Mouse (Mus musculus): ENCODE measurements around the gene Fgl2. TPM values are rescaled to one million over a fixed set of nuclear protein-coding genes. Genes with fewer than 3 reads are reported as not detected.

Gene Fgl2
- total and polyA plus RNA-seq, 3 experiments, result 0.41 to 10.4 (median 0.59) TPM

GRCm38 (mm10) chr5:21420609-21421008 is 48.2 kb downstream of the Fgl2 start:
- no peak overlapping the region for H3K4me2 ChIP-seq (ENCODE audit: insufficient read depth, low read depth, poor library complexity, severe bottlenecking)
- peak; percentile 68 for DNase-seq (ENCODE audit: extremely low read depth)
- H3K4me1 ChIP-seq (ENCODE audit: control insufficient read depth in 1 of 2, insufficient read depth in 2 of 2), result peaks cover 3 to 12% of the 10 kb centered on the region in 2 experiments; a peak in 2 of 4 replicates
- in situ Hi-C loops (cut with MboI; ENCODE audit: low pct_ligation_motif_present, low pct_unique_long_range_greater_than_20kb, low sequenced_read_pairs) (loop anchor here (5.0 to 25.0 kb wide), 3 partner anchors 88 to 383 kb away; no protein-coding TSS in a partner anchor), dilution Hi-C loops (cut with MboI; ENCODE audit: extremely low pct_ligation_motif_present, extremely low pct_unique_long_range_greater_than_20kb, low sequenced_read_pairs) (no loop called here)
- H3K27ac ChIP-seq (ENCODE audit: insufficient read depth, low read depth), result no peak overlapping the region
- H3K27me3 ChIP-seq (replicated peaks), result no peaks in the 10 kb centered on the region
- H3K79me2 ChIP-seq (replicated peaks; ENCODE audit: control insufficient read depth, extremely low read depth, insufficient read depth, poor library complexity, severe bottlenecking), result peaks cover 1% of the 10 kb centered on the region; the same call in 1 of the 2 replicates
- H3K4me3 ChIP-seq (replicated peaks in 1 of 3; ENCODE audit: low read depth in 2 of 3, low read length in 2 of 3, poor library complexity in 1 of 3), result no peak overlapping the region
- H3K36me3 ChIP-seq (replicated peaks in 1 of 2; ENCODE audit: control insufficient read depth in 1 of 2, insufficient read depth in 1 of 2, low read length in 1 of 2), result no peaks in the 10 kb centered on the region
- H3K9ac ChIP-seq (ENCODE audit: insufficient read depth, low read depth), result no peak overlapping the region
- TF ChIP-seq SMC3 (IDR thresholded peaks at IDR 0.05; ENCODE audit: low read depth, low read length) (peak; percentile 97), ZC3H11A (IDR thresholded peaks at IDR 0.05; ENCODE audit: low read depth, low read length) (peak; percentile 88), RAD21 (IDR thresholded peaks at IDR 0.05; ENCODE audit: low read depth, low read length) (peak; percentile 88), ZKSCAN1 (IDR thresholded peaks at IDR 0.05; ENCODE audit: borderline replicate concordance, low read depth, low read length) (no peak), MEF2A (IDR thresholded peaks at IDR 0.05; ENCODE audit: borderline replicate concordance, low read depth, low read length) (no peak), SIN3A (IDR thresholded peaks at IDR 0.05; ENCODE audit: low read length) (no peak), CTCF (conservative IDR thresholded peaks at IDR 0.05 in 1 of 2, IDR thresholded peaks at IDR 0.05 in 1 of 2; ENCODE audit: low read depth in 2 of 2, low read length in 2 of 2) (peak in 1 of 2 experiments; percentile 86; a peak in 2 of 4 replicates), GABPA (IDR thresholded peaks at IDR 0.05; ENCODE audit: insufficient replicate concordance, low read depth, low read length) (no peak), E2F4 (IDR thresholded peaks at IDR 0.05; ENCODE audit: insufficient replicate concordance, low read depth, low read length) (no peak), IRF4 (IDR thresholded peaks at IDR 0.05; ENCODE audit: low read depth, low read length) (no peak), MAX (IDR thresholded peaks at IDR 0.05; ENCODE audit: low read length) (no peak), MAFK (IDR thresholded peaks at IDR 0.05; ENCODE audit: insufficient replicate concordance, low read length) (no peak), CHD1 (IDR thresholded peaks at IDR 0.05; ENCODE audit: low read depth, low read length) (no peak), POLR2A (IDR thresholded peaks at IDR 0.05; ENCODE audit: low read depth, low read length) (no peak), TBP (conservative IDR thresholded peaks at IDR 0.05; ENCODE audit: low read depth, low read length) (no peak), CHD2 (IDR thresholded peaks at IDR 0.05; ENCODE audit: low read length) (no peak), RCOR1 (conservative IDR thresholded peaks at IDR 0.05; ENCODE audit: low read depth, low read length) (no peak), KAT2A (IDR thresholded peaks at IDR 0.05; ENCODE audit: insufficient replicate concordance, low read length) (no peak)
- peaks cover 2% of the 10 kb centered on the region for H3K9me3 ChIP-seq (replicated peaks; ENCODE audit: low read length)

- peak within 1 kb of the TSS; percentile 18 for H3K27ac ChIP-seq (ENCODE audit: insufficient read depth, low read depth)
- peaks cover 4 to 18% of the 10 kb centered on the region in 2 experiments for H3K4me1 ChIP-seq (ENCODE audit: control insufficient read depth in 1 of 2, insufficient read depth in 2 of 2)
- no peaks in the 10 kb centered on the region for H3K27me3 ChIP-seq (replicated peaks)
- DNase-seq (ENCODE audit: extremely low read depth), result peak; percentile 99
- no peaks in the 10 kb centered on the region for H3K9me3 ChIP-seq (replicated peaks; ENCODE audit: low read length)
- H3K36me3 ChIP-seq (replicated peaks in 1 of 2; ENCODE audit: control insufficient read depth in 1 of 2, insufficient read depth in 1 of 2, low read length in 1 of 2), result peaks cover 3 to 6% of the 10 kb centered on the region in 2 experiments
- H3K79me2 ChIP-seq (replicated peaks; ENCODE audit: control insufficient read depth, extremely low read depth, insufficient read depth, poor library complexity, severe bottlenecking), result peaks cover 21% of the 10 kb centered on the region
- dilution Hi-C loops (cut with MboI; ENCODE audit: extremely low pct_ligation_motif_present, extremely low pct_unique_long_range_greater_than_20kb, low sequenced_read_pairs), result no loop called here
- in situ Hi-C loops (cut with MboI; ENCODE audit: low pct_ligation_motif_present, low pct_unique_long_range_greater_than_20kb, low sequenced_read_pairs), result loop anchor here (5.0 to 25.0 kb wide), 4 partner anchors 93 to 388 kb away; no protein-coding TSS in a partner anchor
- peak within 1 kb of the TSS; percentile 68 for H3K9ac ChIP-seq (ENCODE audit: insufficient read depth, low read depth)
- peak within 1 kb of the TSS; percentile 99 for H3K4me2 ChIP-seq (ENCODE audit: insufficient read depth, low read depth, poor library complexity, severe bottlenecking)
- peak within 1 kb of the TSS; percentile 81 to 99 (median 91) for H3K4me3 ChIP-seq (replicated peaks in 1 of 3; ENCODE audit: low read depth in 2 of 3, low read length in 2 of 3, poor library complexity in 1 of 3)
- TF ChIP-seq POLR2A (IDR thresholded peaks at IDR 0.05; ENCODE audit: low read depth, low read length), result peak; percentile 65
- no peak for TF ChIP-seq EP300 (IDR thresholded peaks at IDR 0.05; ENCODE audit: low read length)
- no peak for TF ChIP-seq JUN (IDR thresholded peaks at IDR 0.05; ENCODE audit: insufficient read depth, low read depth, low read length)
- TF ChIP-seq MAX (IDR thresholded peaks at IDR 0.05; ENCODE audit: low read length), result peak; percentile 96
- TF ChIP-seq HCFC1 (IDR thresholded peaks at IDR 0.05; ENCODE audit: low read depth, low read length), result peak; percentile 100
- 0 out of 2 replicates have a peak, but pooled peaks have one; percentile 30 for TF ChIP-seq NRF1 (IDR thresholded peaks at IDR 0.05; ENCODE audit: low read depth, low read length)
- no peak for TF ChIP-seq MAFK (IDR thresholded peaks at IDR 0.05; ENCODE audit: insufficient replicate concordance, low read length)
- peak; percentile 94 for TF ChIP-seq ELF1 (IDR thresholded peaks at IDR 0.05; ENCODE audit: low read depth, low read length)
- TF ChIP-seq PAX5 (IDR thresholded peaks at IDR 0.05; ENCODE audit: low read length), result no peak
- TF ChIP-seq RCOR1 (conservative IDR thresholded peaks at IDR 0.05; ENCODE audit: low read depth, low read length), result no peak
- no peak for TF ChIP-seq JUND (conservative IDR thresholded peaks at IDR 0.05; ENCODE audit: low read depth, low read length)
- TF ChIP-seq POLR2AphosphoS2 (IDR thresholded peaks at IDR 0.05; ENCODE audit: low read depth, low read length), result no peak
- TF ChIP-seq MAZ (IDR thresholded peaks at IDR 0.05; ENCODE audit: low read depth, low read length), result peak; percentile 81
- TF ChIP-seq SIN3A (IDR thresholded peaks at IDR 0.05; ENCODE audit: low read length), result peak; percentile 99
- peak; percentile 95 for TF ChIP-seq MYC (IDR thresholded peaks at IDR 0.05; ENCODE audit: low read depth, low read length)
- peak; percentile 62; the same call in 1 of the 2 replicates for TF ChIP-seq IRF4 (IDR thresholded peaks at IDR 0.05; ENCODE audit: low read depth, low read length)
- TF ChIP-seq UBTF (IDR thresholded peaks at IDR 0.05; ENCODE audit: low read depth, low read length), result peak; percentile 43; the same call in 1 of the 2 replicates
- TF ChIP-seq KAT2A (IDR thresholded peaks at IDR 0.05; ENCODE audit: insufficient replicate concordance, low read length), result peak; percentile 99
These were observed 52.5 kb downstream of the Fgl2 start, which contains the start of the genes Ccdc146 and Fam185a for GRCm38 (mm10) chr5:21424614-21425602. Ccdc146 (minus strand) TSS chr5:21424677. Fam185a (plus strand) TSS chr5:21424958.

Data from CH12.LX (cell line).